Mouse (Mus musculus) adrenal gland, adult 8-10 months (tissue): ENCODE data around the gene Bcar3. TPM values are rescaled to one million over a fixed set of nuclear protein-coding genes. Genes with fewer than 3 reads are reported as not detected.

Experiments
- DNase-seq: peaks from one replicate; pipeline ENCODE4 v3.0.0; 2022
- total RNA-seq, 4 experiments: library from RNA; stranded (reverse); gene quantifications; 2 replicates each; pipeline ENCODE4 v1.2.4; 2022

Bcar3 gene
- total RNA-seq, 4 experiments from 2014 or later = 64.1 to 91.3 (median 70.4) TPM

DNA sequence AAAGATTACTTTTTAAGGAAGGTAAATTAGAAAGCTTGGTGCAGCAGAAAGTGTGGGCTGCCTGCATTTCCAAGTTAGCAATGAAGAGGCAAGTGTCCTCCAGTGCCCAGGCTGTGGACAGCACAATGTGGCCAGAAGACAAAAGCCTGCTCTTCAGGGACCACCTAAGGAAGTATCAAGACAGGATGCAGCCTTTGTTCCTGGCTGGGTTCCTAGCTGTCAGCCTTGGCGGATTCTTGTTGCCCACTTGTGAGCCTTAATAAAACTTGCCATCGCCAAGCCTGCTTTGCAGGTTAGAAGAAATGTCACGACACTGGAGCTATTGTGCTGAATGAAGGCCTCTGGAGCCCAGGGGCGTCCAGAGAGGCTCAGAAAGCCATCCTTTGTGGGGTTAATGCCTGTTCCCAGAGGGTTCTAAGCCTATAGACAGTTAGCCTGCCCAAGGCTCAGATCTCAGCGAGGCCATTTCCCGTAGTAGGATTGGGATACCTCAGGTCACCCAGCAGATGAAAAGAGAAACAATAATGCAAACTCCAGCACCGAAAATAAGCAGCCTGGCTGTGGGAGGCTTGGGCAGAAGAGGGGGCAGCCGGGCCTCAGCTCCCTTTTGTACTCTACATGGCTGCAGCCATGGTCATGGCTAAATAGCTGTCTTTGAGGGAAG is 167.0 kb downstream of the Bcar3 start:
- no peak for DNase-seq

DNA sequence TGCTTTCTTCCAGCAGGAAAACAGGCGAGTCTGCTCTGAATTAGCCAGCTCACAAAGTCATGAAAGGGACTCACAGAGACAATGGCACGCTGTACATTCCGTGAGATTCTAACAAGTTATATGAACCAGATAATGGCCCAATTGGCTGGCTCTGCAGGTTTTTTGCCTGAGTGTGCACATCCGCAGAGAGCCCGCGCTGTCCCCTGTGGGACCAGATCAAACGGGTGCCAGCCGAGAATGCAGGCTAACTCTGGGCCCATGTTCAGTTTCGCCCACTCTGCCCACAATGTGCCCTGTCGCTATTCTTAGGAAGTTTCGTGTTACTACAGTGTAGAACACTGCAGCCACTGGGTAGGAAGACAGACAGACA is 167.6 kb downstream of the Bcar3 start:
- DNase-seq = no peak

DNA sequence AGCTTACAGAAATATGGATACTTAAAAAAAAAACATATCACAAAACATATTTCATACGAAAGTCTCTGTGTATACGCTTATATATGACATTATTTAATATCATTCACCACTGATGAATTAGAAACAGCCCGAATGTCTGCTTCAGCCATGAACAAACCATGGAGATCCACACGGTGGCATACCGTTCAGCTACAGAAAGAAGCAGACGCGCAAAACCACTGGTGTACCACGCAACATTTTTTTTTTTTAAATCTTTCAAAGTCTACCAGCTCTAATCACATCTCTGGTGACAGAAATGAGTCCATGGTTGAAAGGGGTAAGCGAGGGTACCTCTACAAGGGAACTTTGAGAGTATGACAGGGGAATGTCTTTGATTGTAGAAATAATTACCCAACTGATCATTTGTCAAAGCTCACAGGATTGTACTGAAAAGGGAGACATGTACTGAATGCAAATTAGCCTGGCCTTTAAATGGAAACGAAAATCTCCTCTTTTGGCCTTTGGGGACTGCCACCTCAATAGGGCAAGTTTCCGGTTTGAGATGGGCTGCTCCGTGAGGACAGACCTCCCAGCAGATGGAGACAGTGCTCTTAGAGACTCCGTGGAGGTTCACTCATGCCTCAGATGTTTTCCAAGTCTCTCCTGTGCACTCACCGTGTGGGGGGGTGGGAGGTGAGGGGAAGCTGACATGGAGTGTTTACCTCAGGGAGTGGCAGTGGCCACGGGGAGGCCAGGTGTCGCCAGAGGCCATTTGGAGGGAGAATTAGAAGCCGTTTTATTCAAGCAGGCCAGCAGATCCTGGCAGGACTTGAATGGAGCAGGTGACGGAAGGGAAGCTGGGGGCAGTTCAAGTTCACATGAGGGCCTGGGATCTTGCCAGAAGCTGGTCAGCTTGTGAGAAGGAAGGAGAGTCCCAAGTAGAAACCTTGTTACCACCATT is 168.3 kb downstream of the Bcar3 start:
- DNase-seq = peak; percentile 55

DNA sequence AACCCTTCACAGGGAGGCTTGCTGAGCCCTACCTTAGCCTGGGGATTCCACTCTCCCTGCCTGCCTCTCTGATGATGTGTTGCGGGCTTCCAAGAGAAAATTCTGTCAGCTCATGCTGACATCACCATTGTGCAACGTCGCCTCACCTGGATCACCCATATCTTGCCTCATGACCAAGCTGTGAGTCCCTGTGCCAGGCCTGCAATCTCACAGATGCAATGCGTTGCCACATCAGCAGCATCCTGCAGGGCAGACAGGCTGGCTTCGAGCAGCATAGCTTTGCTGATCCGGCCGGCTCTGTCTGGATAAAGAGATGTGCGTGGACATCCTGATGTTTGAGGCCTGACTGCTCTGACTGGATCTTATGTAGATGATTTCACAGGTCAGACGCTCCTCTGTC is 169.2 kb downstream of the Bcar3 start:
- DNase-seq = no peak

DNA sequence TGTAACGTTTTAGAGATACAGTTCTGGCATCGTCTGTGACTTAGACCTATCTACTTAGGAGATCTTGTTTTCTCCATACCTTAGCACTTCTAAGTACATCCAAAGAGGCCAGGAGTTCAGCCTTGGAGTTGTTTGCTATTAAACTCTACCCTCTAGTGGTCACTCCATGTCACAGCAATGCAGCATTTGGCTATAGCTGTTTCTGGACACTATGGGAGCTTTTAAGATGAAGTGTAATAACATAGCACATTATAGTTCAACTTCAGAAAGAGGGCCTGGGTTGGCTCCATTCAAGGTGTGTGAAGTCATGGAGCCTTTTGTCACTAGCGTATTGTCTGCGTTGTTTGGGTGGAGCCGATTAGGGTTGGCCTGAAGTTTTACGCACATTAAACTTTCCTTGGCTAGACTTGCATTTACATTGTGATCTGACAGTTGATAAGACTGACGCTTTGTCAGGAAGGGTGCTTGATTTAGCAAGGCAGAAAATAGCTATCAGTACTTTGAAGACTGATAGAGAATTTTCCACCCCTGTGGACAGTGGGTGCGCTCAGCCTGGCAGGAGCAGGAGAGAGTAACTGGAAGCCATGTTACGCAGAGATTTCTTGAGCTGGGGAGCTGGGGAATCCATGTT is 172.3 kb downstream of the Bcar3 start:
- DNase-seq = no peak

DNA sequence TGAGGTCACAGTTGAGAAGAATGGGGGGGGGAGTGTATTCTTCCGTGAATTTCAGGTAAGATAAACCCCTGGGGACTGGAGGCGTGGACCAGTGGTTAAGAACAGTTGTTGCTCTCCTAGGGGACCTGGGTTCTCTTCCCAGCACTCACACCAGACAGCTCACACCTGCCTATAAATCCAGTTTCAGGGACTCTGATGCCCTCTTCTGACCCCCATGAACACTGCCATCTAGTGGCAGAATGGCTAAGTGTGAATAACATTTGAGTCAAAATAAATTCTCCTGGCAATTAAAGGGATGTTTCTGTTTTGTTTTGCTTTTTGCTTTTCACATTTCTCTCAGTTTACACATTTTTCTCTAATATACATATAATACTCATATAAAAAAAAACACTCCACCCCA is 174.0 kb downstream of the Bcar3 start:
- DNase-seq = no peak

DNA sequence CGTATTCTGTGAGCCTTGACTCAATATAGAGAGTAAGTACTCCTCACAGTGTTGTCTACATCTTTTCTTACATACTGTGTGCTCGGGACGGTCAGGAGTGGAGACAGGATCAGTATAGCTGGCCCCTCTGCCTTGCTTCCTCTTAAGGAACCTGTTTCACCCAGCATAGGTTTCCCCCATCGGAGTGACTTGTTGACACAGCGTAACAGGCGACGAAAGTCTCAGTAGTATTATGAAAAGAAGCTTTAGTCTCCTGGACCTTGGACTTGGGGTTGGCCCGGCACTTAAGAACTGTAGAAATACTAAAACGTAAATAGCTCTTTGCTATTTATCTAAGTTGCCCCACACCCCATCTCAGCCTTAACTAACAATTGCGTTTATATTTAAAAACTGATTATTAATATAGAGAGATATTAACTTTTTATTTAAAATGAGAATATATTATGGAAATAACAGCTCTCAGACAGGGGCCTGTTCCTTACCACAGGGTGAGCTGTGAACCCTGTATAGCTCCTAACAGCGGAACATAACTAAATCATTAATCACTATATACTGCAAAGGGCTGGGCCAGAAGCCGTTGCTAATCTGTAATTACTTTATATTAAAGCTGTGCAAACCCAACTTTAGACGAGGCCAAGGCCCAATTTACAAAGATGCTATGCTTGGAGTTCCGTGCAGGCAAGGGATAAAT is 176.5 kb downstream of the Bcar3 start:
- DNase-seq = no peak

DNA sequence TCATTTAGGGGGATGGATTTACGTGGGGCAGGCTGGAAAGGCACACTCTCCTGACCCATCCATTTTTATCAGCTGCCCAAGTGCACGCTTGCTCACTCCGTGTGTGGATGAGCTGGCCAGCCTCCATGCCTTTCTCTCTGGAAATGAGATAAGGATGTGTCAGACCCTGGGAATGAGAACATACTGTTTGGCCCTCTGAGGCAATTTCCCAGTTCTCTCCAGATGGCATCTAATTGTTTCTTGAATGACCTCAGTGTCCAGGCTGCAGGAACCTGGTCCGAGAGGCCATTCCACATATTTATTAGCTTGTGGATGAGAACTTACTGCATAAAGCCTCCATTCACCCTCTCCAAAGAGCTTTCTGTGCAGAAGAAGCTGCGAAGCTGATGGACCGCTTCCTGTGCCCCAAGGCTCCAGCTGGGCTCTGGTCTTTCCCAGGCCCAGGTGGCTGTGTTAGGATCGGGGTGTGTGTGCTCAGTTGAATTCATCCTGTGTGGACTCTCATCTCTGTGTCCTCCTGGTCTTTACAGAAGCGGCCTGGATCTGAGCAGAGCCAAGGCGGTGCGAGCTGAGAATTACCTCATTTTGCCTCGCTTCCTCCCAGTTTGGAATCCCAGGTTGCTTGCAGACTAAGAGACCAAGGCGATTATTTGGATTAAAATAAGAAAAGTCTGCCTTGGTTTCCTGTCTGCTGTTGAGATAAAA is 177.2 kb downstream of the Bcar3 start:
- peak; percentile 44 for DNase-seq

DNA sequence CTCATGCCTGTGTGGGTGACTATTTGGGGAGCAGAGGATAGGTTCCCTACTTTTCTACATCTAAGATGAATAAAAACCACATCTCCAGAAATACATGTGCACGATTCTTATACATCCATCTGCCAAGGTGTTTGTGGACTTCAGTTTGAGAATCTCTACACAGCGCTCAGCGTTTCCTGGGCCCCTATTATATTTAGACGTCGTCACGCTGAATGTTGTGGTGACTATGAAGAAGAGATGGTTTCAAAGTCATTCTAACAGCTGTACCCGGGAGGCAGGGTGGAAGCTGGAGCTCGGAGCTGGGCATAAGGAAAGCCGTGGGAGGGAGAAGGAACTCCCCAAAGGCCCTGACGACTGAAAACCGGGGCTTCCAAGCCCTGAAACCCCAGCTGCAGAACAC is 178.5 kb downstream of the Bcar3 start:
- no peak for DNase-seq

DNA sequence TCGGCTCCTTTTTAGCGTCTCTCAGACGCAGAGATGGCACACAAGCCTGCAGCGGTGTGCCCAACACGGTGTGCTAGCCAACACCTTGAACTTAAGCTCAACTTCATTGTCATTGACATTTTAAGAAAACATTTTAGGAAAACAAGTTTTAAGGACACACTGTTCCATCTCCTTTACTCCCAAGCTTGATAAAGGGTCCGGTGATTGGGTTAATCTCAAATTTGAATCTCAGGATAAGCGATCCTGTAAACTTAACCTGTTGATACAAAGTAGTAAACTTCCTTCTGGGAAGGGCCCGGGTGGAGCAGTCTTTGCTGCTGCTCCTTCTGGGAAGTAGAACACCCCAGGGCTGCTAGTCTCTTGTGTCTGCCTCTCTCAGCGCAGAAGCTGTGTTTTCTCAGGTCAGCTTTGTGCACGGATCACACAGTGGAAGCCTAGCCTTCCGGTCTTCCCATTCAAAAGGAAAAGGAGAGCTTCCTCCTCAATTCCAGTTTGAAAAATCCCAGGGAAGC is 179.6 kb downstream of the Bcar3 start:
- no peak for DNase-seq

DNA sequence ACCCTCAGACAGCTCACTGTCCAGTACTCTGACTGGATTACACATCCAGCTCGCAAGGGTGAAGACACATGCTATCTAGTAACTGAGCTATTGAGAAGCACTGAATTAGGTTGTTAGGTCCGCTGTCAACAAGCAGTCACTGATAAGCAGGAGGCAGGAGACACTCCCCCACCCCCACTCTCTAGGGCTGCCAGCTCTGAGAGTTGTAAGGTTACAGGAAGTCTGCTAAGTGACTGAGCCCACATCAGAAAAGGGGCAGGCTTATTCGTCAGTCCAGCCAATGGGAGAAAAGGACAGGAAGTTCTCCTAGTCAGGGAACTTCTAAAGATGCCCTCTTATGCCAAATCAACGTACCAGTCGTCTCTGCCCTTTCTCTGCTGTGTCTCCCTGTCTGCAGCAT is 180.1 kb downstream of the Bcar3 start:
- DNase-seq = peak; percentile 84

DNA sequence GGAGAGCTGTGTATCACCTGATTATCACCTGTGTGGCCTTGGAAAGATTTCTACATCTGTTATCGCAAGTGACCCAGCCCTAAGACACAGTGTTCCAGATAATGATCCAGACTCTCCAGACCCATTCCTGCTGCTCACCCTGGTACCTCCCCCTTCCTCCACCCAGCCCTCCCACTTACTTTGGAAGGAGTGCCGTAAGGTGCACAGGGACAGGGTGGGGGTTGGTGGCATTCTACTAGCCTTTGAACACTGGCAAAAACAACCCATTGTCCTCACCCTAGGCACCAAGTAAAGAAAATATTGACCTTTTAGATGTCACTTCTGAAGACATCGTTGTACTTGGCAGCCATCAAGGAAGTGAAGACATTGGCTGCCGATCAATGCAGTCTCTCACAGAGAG is 180.9 kb downstream of the Bcar3 start:
- DNase-seq = no peak

DNA sequence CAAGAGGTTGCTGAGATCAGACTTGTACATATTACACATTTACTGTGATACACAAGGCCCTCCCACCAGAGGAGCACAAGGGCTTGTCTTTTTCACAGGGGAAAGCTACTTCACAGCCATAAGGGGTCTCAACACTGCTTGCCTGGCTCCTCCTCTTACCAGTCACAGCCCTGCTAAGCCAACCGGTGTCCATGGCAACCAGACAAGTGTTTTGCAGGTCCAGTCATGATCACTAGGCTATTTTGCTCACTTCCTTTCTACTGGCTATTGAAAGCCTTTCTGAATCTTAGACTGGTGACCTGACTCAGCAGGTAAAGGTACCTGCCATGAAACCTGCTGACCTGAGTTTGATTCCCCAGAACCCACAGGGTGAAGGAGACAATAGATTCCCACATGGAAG is 181.8 kb downstream of the Bcar3 start:
- DNase-seq = no peak

DNA sequence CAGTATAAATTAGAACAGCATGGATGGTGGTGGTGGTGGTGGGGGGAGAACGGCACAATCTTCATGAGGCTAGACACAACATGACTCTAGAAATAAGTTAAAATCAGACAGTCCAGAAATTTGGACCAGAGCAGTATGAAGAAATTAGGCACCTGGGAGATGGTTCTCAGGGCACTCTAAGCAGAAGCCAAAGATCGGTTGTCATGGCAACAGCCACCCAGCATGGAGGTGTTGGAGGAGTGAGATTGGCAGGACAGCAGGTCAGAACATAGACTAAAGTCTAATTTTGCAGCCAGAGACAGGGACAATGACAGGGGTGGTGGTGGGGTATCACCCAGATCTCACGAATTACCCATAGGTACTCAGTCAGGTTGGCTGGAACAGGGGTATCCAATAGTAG is 182.7 kb downstream of the Bcar3 start:
- DNase-seq = no peak

DNA sequence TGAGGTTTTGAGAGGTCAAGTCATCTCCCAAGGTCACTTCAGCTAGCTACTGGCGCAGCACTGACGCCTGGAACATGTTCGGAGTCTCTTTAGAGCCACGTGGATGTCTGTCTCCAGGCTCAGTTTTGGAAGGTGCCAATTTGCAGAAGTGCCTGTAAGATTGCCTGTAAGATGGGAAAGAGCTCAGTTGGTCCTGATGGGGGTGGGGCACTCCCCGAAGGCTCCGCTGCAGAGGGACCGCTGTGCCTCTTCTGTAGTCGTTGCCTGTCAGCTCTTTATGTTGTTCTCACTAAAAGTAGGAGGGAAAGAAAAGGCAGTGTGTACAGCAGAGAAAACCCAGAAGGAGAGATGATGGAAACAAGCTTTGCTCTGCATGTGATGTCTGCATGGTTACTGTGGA is 183.6 kb downstream of the Bcar3 start:
- no peak for DNase-seq

DNA sequence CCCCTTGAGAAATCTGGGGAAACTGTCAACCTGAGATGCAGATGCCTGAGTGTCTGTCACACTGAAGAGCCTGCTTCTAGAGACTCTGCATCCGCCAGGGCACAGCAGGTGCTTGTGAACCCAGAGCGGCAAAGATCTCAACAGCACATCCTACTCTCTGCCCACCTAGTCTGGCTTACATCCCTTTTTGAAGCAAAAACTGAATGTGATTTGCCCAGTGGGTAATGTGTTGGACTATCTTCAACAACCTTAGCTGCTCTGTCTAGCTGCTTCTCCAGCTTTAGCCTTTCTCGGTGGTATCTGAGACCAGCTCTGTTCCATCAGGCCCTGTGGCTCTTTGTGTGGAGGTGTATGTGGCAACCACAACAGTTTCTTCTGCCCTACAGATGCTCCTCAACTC is 184.8 kb downstream of the Bcar3 start:
- no peak for DNase-seq

DNA sequence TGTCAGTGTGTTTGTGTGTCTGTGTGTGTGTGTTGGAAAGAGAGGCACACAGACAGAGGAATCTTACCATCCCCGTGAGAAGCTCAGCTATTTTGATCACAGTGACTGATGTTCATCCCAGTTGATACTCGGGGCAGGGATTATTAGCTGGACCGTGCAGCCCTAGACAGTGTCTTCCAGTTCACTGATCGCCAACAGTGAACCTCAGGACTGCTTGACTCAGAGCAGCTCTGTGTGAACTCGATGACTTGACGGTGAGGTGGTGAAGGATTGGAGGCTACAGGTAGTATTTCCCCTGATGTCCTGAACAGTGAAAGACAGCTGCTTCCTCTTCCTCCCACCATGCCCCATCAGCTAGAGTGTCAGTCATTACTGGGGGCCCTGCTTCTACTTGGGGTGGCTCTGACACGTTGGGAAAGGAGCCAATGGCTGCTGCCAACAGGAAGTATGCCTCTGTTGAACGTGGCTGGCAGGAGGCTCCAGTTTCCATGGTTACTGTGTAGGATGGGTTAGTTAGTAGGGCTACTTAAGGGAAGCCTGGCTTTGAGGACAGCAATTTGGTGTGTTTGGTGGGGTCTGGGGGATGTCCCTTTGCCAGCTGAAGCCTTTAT is 186.2 kb downstream of the Bcar3 start:
- no peak for DNase-seq

DNA sequence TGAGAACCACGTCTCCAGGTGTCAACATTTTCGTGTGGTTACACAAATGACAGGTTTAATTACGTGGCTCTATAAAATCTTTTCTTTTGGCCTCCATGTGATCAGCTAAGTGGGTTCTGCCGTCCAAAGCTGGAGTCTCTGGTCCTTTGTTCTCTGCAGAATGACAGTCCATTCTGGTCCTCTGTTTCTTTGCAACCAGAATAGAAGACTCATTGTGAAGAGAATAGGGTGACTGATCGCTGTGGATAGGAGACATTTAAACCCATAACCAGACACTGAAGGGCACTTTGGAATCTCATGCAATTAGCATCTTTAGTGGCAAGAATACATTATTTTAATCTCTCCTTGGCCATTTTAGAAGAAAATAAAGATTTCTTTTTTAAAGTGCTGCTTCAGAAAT is 187.1 kb downstream of the Bcar3 start:
- no peak for DNase-seq

DNA sequence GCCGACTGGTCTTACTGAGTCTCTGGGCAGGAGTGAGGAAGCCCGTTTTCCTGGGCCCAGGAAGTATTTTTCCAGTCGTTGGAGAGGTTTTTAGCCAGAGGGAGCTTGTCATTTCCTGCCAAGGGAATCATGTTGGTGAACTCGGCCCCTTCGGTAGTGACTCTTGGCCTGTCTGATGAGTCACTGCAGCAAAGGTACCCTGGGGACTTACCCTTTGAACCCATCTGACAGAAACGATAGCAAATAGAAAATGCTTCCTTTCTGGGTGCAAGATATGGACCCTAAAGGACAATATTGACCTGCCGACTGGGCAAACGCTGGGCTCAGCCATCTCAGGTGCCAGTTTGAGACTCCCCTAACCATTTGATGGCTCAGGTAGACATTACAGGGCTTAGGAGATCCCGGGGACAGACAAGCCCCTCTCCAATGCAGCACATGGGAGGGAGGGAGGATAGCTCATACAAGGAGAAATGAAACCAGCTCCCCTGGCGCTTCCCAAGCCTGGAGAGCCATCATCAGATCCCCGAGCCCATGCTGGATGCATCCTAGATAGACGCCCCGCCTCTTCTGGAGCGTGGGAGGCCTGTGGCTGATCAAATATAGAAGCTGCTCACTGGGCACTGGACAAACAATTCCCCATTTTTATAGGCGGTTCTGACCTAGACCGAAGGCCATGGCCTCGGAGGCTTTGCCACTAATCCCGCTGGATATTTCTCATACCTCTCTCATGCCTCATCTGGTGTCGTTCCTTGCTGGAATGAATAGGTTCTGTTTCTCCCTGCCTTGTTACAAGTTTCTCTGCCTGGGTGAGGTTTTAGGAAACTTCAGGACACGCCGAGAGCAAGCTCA is 188.2 kb downstream of the Bcar3 start:
- peak; percentile 78 for DNase-seq

DNA sequence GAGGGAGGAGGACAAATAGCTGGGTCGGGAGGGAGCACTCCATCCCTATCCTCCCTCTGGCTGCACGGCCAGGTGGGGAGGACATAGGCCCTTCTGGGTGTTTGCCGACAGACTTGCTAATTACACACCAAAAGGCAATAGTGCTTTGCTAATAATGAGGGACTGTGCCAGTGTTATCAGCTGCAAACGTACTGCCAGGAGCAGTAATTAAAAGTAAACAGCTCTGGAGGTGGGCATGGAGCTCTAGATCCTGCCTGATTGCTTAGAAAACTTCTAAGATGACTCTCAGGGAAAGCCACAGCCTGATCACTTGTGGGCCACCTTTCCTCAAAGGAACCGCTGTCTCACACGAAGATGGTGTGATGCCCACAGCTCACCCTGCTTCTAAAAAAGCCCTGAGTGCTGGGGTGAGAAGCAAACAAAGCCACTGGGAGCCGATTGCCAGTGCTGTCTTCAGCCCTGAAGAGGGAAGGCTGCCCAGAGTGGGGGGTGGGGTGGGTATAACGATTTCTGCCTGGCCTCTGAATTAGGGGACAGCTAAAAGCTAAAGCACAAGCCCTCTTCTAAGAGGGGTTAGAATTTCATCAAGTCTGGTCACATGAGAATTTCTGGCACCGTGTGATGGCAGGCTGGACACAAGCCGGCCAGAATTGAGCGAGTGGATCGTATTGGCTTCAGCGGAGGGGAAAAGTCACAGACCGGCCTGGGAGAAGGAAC is 189.3 kb downstream of the Bcar3 start:
- no peak for DNase-seq
